Mouse (Mus musculus): ENCODE data around the gene Gm13102. TPM values are rescaled to one million over a fixed set of nuclear protein-coding genes. Genes with fewer than 3 reads are reported as not detected.

The Gm13102 gene
- not detected for polyA plus RNA-seq (2017; shearing (Covaris generic))

DNA sequence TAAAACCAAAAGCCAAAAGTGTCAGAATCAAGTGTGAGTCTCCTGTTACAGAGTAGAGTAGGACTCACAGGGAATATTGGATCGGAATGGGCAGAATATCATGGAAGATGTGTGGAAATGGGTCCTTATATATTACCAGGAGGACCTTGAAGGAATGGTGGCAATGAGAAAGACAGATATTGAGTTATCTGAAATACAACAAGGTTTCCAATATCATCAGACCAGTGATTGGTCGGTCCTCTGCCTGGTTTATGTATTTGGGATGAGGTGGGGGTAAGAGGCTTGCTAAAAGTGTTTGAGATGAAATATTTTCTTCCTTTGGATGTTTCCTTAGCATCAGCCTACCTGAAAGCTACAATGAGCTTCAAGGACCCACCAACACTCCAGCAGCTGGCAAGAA is at the start of gene Gm13102:
Gene Gm13102 (plus strand): TSS at position 301 of the 400 bp plus-strand sequence.

DNA sequence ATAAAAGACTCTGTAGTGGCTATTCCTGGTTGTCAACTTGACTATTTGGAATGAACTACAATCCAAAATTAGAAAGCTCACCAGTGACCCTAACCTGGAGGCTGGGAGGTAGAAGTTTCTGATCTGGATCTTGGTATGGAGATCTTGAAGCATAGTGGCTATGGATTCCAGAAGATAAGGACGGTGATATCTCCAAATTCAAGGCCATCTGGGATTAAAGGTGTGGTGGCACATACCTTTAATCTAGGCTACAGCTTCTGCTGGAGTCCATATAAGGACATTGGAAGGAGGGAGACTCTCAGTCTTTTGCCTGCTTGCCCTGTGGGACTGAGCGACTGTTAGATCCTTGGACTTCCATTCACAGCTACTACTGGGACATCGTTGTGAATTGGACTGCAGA is 47.4 kb upstream of the Gm13102 start, which contains the start of gene Pramel4:
Gene Pramel4 (plus strand): TSS at position 301 of the 400 bp plus-strand sequence.

Other genes starting within 250 kb of the Gm13102 start
- not detected for gene Pramef6, start 206.1 kb upstream of the Gm13102 start, polyA plus RNA-seq (2017; shearing (Covaris generic))
- gene Pramef25, start 155.5 kb upstream of the Gm13102 start, polyA plus RNA-seq (2017; shearing (Covaris generic)): not detected
- not detected for gene Gm13101, start 139.5 kb upstream of the Gm13102 start, polyA plus RNA-seq (2017; shearing (Covaris generic))
- gene Pramef17, start 112.1 kb upstream of the Gm13102 start, polyA plus RNA-seq (2017; shearing (Covaris generic)): not detected
- not detected for gene Pramel4, start 47.3 kb upstream of the Gm13102 start, polyA plus RNA-seq (2017; shearing (Covaris generic))
- gene Oog3, start 56.2 kb downstream of the Gm13102 start, polyA plus RNA-seq (2017; shearing (Covaris generic)): not detected
- gene Oog2, start 84.2 kb downstream of the Gm13102 start, polyA plus RNA-seq (2017; shearing (Covaris generic)): not detected
- gene C87977, start 106.8 kb downstream of the Gm13102 start, polyA plus RNA-seq (2017; shearing (Covaris generic)): not detected
- not detected for gene Pramel5, start 174.0 kb downstream of the Gm13102 start, polyA plus RNA-seq (2017; shearing (Covaris generic))
- not detected for gene Gm13128, start 223.8 kb downstream of the Gm13102 start, polyA plus RNA-seq (2017; shearing (Covaris generic))

Measured in CD4-positive, CD25-positive, alpha-beta regulatory T cell, adult 9 weeks (primary cell).